Mouse (Mus musculus): ENCODE results near the gene Gm20388.

DNA sequence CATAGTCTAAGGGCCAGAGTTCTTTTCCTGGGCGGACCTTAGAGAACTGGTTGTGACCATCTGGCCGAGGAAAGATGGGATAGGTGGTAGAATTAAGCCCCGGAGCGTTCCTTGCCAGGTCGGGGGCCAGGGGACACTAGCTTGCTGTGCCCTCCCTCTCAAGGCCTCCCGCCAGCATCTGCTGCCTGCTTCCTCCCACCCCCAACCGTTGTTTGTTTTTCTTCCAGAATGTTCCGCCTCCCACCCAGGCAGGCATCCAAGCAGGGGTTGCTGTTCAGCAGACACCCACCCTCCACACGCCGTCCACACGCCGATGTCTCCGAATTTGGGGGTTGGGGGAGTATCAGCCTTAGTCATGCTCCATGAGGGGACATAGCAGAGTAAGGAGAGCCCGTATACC lies 367.4 kb downstream of the Gm20388 start:
- TF ChIP-seq ZC3H11A (IDR thresholded peaks at IDR 0.05; ENCODE audit: borderline replicate concordance, low read depth, low read length) = no peak
- TF ChIP-seq CHD2 (IDR thresholded peaks at IDR 0.05; ENCODE audit: low read depth, low read length) = no peak
- TF ChIP-seq ZNF384 (IDR thresholded peaks at IDR 0.05; ENCODE audit: low read depth, low read length) = no peak
